In genomic region chr12:80833541-80833940, GRCm38 (mm10) we compare ENCODE assay signal across 12 mouse cellular contexts. TPM values are rescaled to one million over a fixed set of nuclear protein-coding genes. Genes with fewer than 3 reads are reported as not detected.
DNase-seq lines count a peak whose midpoint lies in the region; ATAC-seq and TF ChIP-seq lines count a peak whose summit lies in the region.
"Had no signal": no experiment of that assay in that cellular context is flagged by ENCODE, and none has a peak within 500 bp of the region (broad histone marks: within the 10 kb centered on the region; RNA-seq: fewer than 3 reads in every experiment).

No protein-coding gene starts in this region.

- peaks cover 55% of the 10 kb centered on the region for H3K4me1 ChIP-seq in kidney, adult 2 months (ENCODE audit: control insufficient read depth, insufficient read depth, low read length)
- H3K4me1 ChIP-seq in midbrain, embryonic 11.5 days (ENCODE audit: control insufficient read depth, insufficient read depth, low read length), result no peaks in the 10 kb centered on the region
- H3K4me1 ChIP-seq: forebrain, embryonic 10.5 days had no signal

- ATAC-seq in CD4-positive, CD25-positive, alpha-beta regulatory T cell, adult 4 months, result peak; percentile 90
- ATAC-seq in granulocyte monocyte progenitor cell, adult 5-6 weeks (replicated peaks; ENCODE audit: poor library complexity, severe bottlenecking), result peak; percentile 83
- no peak for ATAC-seq in midbrain, embryonic 11.5 days (ENCODE audit: low FRiP score)

- peaks cover 3% of the 10 kb centered on the region; the same call in 1 of the 2 replicates for H3K36me3 ChIP-seq in kidney, adult 2 months (ENCODE audit: control insufficient read depth, insufficient read depth, low read length)
- no peaks in the 10 kb centered on the region for H3K36me3 ChIP-seq in midbrain, embryonic 11.5 days (ENCODE audit: control insufficient read depth, insufficient read depth, low read length)

- peak overlapping the region; percentile 77 for H3K27ac ChIP-seq in kidney, adult 2 months (ENCODE audit: insufficient read depth, low read depth, low read length)
- no peak overlapping the region for H3K27ac ChIP-seq in midbrain, embryonic 11.5 days (ENCODE audit: low read depth, low read length)
- H3K27ac ChIP-seq: forebrain, embryonic 10.5 days; liver, embryonic 15.5 days had no signal

- no peak overlapping the region for H3K4me2 ChIP-seq in midbrain, embryonic 11.5 days
- H3K4me2 ChIP-seq: liver, embryonic 15.5 days had no signal

- TF ChIP-seq CTCF in kidney, adult 2 months (conservative IDR thresholded peaks at IDR 0.05; ENCODE audit: insufficient read depth, insufficient read length, low read depth, low read length), result no peak

- H3K4me3 ChIP-seq in kidney, adult 2 months (ENCODE audit: insufficient read depth, low read depth, low read length), result no peak overlapping the region
- no peak overlapping the region for H3K4me3 ChIP-seq in midbrain, embryonic 11.5 days (ENCODE audit: low read depth, low read length)
- H3K4me3 ChIP-seq: forebrain, embryonic 10.5 days; liver, embryonic 15.5 days had no signal

- H3K27me3 ChIP-seq in kidney, adult 2 months (replicated peaks; ENCODE audit: control insufficient read depth, insufficient read depth, low read length), result no peaks in the 10 kb centered on the region
- no peaks in the 10 kb centered on the region for H3K27me3 ChIP-seq in midbrain, embryonic 11.5 days (ENCODE audit: control insufficient read depth, insufficient read depth, low read length)
- H3K27me3 ChIP-seq: liver, embryonic 15.5 days had no signal

- H3K9ac ChIP-seq in midbrain, embryonic 11.5 days (ENCODE audit: low read length), result no peak overlapping the region
- H3K9ac ChIP-seq: liver, embryonic 15.5 days had no signal

- H3K9me3 ChIP-seq in midbrain, embryonic 11.5 days (ENCODE audit: control insufficient read depth, low read length), result no peaks in the 10 kb centered on the region
- H3K9me3 ChIP-seq: forebrain, embryonic 10.5 days; G1E; liver, embryonic 15.5 days had no signal

- no peak for TF ChIP-seq POLR2A in kidney, adult 2 months (IDR thresholded peaks at IDR 0.05; ENCODE audit: low read depth, low read length)

- DNase-seq in kidney, adult 2 months, result peak; percentile 75
- no peak for DNase-seq in kidney, adult 11 months
- DNase-seq in lung, postnatal 36 days, result peak; percentile 83
- DNase-seq in urinary bladder, postnatal 36 days (ENCODE audit: low spot score in 2 of 2), result no peak
- DNase-seq in midbrain, embryonic 11.5 days (ENCODE audit: low spot score, missing footprints), result no peak
- DNase-seq in thymus, postnatal 4 days, result no peak
- DNase-seq: adrenal gland, postnatal 25 days had no signal

- 35% methylated on average over 2 of the region's 2 CpGs for WGBS in kidney, adult 2 months
- WGBS in midbrain, embryonic 11.5 days, result 83% methylated on average over 2 of the region's 2 CpGs

RNA-seq across cellular contexts. Expression of gene Susd6, which starts 43.2 kb away (rescaled TPM):
- 65.5 and 80.0 TPM in 2 replicates for polyA plus RNA-seq in kidney, adult 2 months (2012; rRNA removed)
- polyA plus RNA-seq in CD4-positive, CD25-positive, alpha-beta regulatory T cell, adult 4 months (2017; shearing (Covaris generic)), result 10 to 100 TPM; 23.1 to 29.8 TPM
- 21.7 and 22.0 TPM in 2 replicates for total RNA-seq in granulocyte monocyte progenitor cell, adult 5-6 weeks (2014; fragmentation: Nextera tagmentation)
- 14.0 and 16.4 TPM in 2 replicates for total RNA-seq in granulocyte monocyte progenitor cell, adult 5-6 weeks (2017)
- 18.4 and 19.0 TPM in 2 replicates for polyA plus RNA-seq in midbrain, embryonic 11.5 days (2014; fragmentation: Nextera tagmentation; extraction: Ambion mirVana)

Comparison
In these comparisons a context has a peak if more than half of its experiments do, and no peak if none do; other contexts are left out.
1. DNase-seq: peak in kidney, adult 2 months (single experiment) and lung, postnatal 36 days (single experiment); none in kidney, adult 11 months (single experiment), urinary bladder, postnatal 36 days (0 of 2), midbrain, embryonic 11.5 days (single experiment) and thymus, postnatal 4 days (single experiment).